Mouse (Mus musculus): ENCODE measurements around the gene BC030867. TPM values are rescaled to one million over a fixed set of nuclear protein-coding genes. Genes with fewer than 3 reads are reported as not detected.

The BC030867 gene
- polyA plus RNA-seq, 1 experiment from 2014 or later = 21.2 TPM

DNA sequence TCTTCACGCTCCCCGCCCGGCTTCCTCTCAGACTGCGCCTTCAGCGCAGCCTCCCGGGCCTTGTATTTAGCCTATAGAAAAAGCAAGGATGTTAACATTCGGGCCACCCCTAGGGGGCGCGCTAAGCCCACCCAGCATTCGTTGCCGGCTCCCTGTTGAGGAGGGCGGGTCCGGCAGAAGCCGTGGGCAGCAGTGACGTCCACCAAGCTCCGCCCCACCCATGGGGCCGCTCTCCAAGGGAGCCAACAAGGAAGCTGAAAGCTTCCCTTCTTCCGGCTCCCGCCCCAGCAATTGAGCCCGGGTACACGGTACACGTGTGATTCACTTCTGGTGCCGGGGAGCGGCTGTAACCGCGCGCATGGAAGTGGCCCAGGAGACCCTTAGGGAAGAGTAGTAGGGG is 60.3 kb downstream of the BC030867 start:
- Histone ChIP-seq H3K4me3 (ENCODE audit: low read length) (peak overlapping the region; percentile 43), H3K9ac (replicated peaks; ENCODE audit: low read length) (peak overlapping the region; percentile 55), H3K27ac (ENCODE audit: low read length) (peak overlapping the region; percentile 67), H3K4me1 (ENCODE audit: insufficient read depth, low read length) (peaks cover 25% of the 10 kb centered on the region), H3K36me3 (ENCODE audit: insufficient read depth, low read length) (peaks cover 51% of the 10 kb centered on the region), H3K27me3 (ENCODE audit: insufficient read depth, low read length) (no peaks in the 10 kb centered on the region), H3K9me3 (ENCODE audit: low read length) (no peaks in the 10 kb centered on the region), H3K4me2 (replicated peaks; ENCODE audit: low read depth, low read length) (peak overlapping the region; percentile 68)
- under 1% methylated on average over 27 of the region's 27 CpGs for whole genome bisulfite sequencing
- peak; percentile 93 for ATAC-seq (ENCODE audit: low FRiP score, low TSS enrichment)

DNA sequence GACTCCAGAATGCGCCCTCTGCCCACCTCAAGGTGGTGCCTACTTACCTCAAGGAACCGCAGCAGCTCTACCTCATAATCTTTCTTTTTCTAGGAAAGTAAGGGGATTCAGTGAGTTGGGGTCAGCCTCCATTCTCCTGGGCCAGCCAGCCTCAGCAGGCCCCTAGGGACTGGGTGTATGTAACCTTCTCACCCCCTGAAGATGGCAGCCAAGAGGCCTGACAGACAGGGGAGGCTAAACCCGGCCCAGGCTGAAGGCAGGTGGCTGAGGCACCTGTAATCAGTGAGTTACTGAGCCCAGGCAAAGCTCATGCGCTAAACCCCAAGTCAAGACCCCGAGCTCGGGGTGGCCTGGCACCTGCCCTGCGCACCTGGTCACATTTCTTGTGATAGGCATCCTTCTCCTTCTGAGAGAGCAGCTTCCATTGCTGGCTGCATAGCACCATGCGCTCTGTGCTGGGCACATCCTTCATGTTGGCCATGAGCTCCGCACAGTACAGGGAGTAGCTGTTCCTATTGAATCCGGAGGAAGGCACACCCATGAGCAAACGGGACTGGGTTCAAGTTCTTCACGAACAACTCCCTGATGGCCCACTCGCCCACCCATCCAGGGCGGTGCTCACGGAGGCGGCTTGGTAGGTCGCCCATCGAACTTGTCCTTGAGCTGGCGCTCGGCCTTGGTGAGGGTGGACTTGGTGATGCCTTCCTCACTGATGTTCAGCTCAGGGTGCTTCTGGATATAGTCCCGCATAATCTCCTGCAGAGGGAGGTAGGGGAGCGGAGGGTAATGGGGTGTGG is 61.3 kb downstream of the BC030867 start:
- Histone ChIP-seq H3K4me2 (replicated peaks; ENCODE audit: low read depth, low read length) (peak overlapping the region; percentile 68), H3K27ac (ENCODE audit: low read length) (peak overlapping the region; percentile 67; the same call in 1 of the 2 replicates), H3K36me3 (ENCODE audit: insufficient read depth, low read length) (peaks cover 60% of the 10 kb centered on the region), H3K9ac (replicated peaks; ENCODE audit: low read length) (peak overlapping the region; percentile 55; the same call in 1 of the 2 replicates), H3K27me3 (ENCODE audit: insufficient read depth, low read length) (no peaks in the 10 kb centered on the region), H3K9me3 (ENCODE audit: low read length) (no peaks in the 10 kb centered on the region), H3K4me3 (ENCODE audit: low read length) (peak overlapping the region; percentile 43), H3K4me1 (ENCODE audit: insufficient read depth, low read length) (peaks cover 25% of the 10 kb centered on the region)
- ATAC-seq (ENCODE audit: low FRiP score, low TSS enrichment) = no peak
- 87% methylated on average over 22 of the region's 22 CpGs for WGBS

- WGBS = 38% methylated on average over 38 of the region's 38 CpGs
- ATAC-seq (ENCODE audit: low FRiP score, low TSS enrichment) = no peak
- H3K27me3 ChIP-seq (ENCODE audit: insufficient read depth, low read length) = no peaks in the 10 kb centered on the region
- H3K4me1 ChIP-seq (ENCODE audit: insufficient read depth, low read length) = peaks cover 32% of the 10 kb centered on the region
- H3K36me3 ChIP-seq (ENCODE audit: insufficient read depth, low read length) = peaks cover 58% of the 10 kb centered on the region
- no peak overlapping the region for H3K27ac ChIP-seq (ENCODE audit: low read length)
- H3K4me3 ChIP-seq (ENCODE audit: low read length) = no peak overlapping the region
- H3K4me2 ChIP-seq (replicated peaks; ENCODE audit: low read depth, low read length) = 0 out of 2 replicates have a peak overlapping the region, but pooled peaks have one; percentile 6
- H3K9me3 ChIP-seq (ENCODE audit: low read length) = no peaks in the 10 kb centered on the region
- peak overlapping the region; percentile 35; the same call in 1 of the 2 replicates for H3K9ac ChIP-seq (replicated peaks; ENCODE audit: low read length)
Measured at GRCm38 (mm10) chr11:102310768-102311695, 62.4 kb downstream of the BC030867 start.

- no peaks in the 10 kb centered on the region for H3K9me3 ChIP-seq (ENCODE audit: low read length)
- no peak for ATAC-seq (ENCODE audit: low FRiP score, low TSS enrichment)
- H3K4me2 ChIP-seq (replicated peaks; ENCODE audit: low read depth, low read length) = no peak overlapping the region
- H3K4me3 ChIP-seq (ENCODE audit: low read length) = no peak overlapping the region
- no peaks in the 10 kb centered on the region for H3K27me3 ChIP-seq (ENCODE audit: insufficient read depth, low read length)
- 83% methylated on average over 4 of the region's 4 CpGs for WGBS
- H3K36me3 ChIP-seq (ENCODE audit: insufficient read depth, low read length) = peaks cover 49% of the 10 kb centered on the region
- H3K27ac ChIP-seq (ENCODE audit: low read length) = no peak overlapping the region
- no peak overlapping the region for H3K9ac ChIP-seq (replicated peaks; ENCODE audit: low read length)
- H3K4me1 ChIP-seq (ENCODE audit: insufficient read depth, low read length) = peaks cover 34% of the 10 kb centered on the region
Measured at GRCm38 (mm10) chr11:102311966-102312365, 63.3 kb downstream of the BC030867 start.

- Histone ChIP-seq H3K36me3 (ENCODE audit: insufficient read depth, low read length) (peaks cover 43% of the 10 kb centered on the region), H3K27me3 (ENCODE audit: insufficient read depth, low read length) (no peaks in the 10 kb centered on the region), H3K4me1 (ENCODE audit: insufficient read depth, low read length) (peaks cover 34% of the 10 kb centered on the region), H3K4me3 (ENCODE audit: low read length) (no peak overlapping the region), H3K4me2 (replicated peaks; ENCODE audit: low read depth, low read length) (no peak overlapping the region), H3K27ac (ENCODE audit: low read length) (no peak overlapping the region), H3K9me3 (ENCODE audit: low read length) (no peaks in the 10 kb centered on the region), H3K9ac (replicated peaks; ENCODE audit: low read length) (no peak overlapping the region)
- WGBS = 88% methylated on average over 6 of the region's 6 CpGs
- ATAC-seq (ENCODE audit: low FRiP score, low TSS enrichment) = no peak
Measured at GRCm38 (mm10) chr11:102312586-102312985, 63.9 kb downstream of the BC030867 start.

GRCm38 (mm10) chr11:102314321-102314720 is 65.6 kb downstream of the BC030867 start:
- no peak overlapping the region for H3K9ac ChIP-seq (replicated peaks; ENCODE audit: low read length)
- ATAC-seq (ENCODE audit: low FRiP score, low TSS enrichment) = no peak
- WGBS = 92% methylated on average over 12 of the region's 12 CpGs

More at GRCm38 (mm10) chr11:102314321-102314720, 65.6 kb downstream of the BC030867 start:
- H3K9me3 ChIP-seq (ENCODE audit: low read length) = no peaks in the 10 kb centered on the region
- H3K4me3 ChIP-seq (ENCODE audit: low read length) = no peak overlapping the region
- peaks cover 27% of the 10 kb centered on the region for H3K4me1 ChIP-seq (ENCODE audit: insufficient read depth, low read length)
- H3K36me3 ChIP-seq (ENCODE audit: insufficient read depth, low read length) = peaks cover 33% of the 10 kb centered on the region
- no peak overlapping the region for H3K4me2 ChIP-seq (replicated peaks; ENCODE audit: low read depth, low read length)
- no peak overlapping the region for H3K27ac ChIP-seq (ENCODE audit: low read length)
- H3K27me3 ChIP-seq (ENCODE audit: insufficient read depth, low read length) = no peaks in the 10 kb centered on the region

Small RNAs within 50 kb of the gene (microRNA-seq; reads per million reads assigned to microRNA genes)
- 1.6 reads per million, percentile 3 among the genes with 10 or more reads in this experiment for gene Mir8101

Other genes starting within 250 kb of the BC030867 start
- gene Mpp3, start 220.4 kb upstream of the BC030867 start, polyA plus RNA-seq (2015; fragmentation: Nextera tagmentation; extraction: Ambion mirVana) = 7.2 and 9.0 TPM in 2 replicates
- 1.3 and 1.8 TPM in 2 replicates for gene Cd300lg, start 207.4 kb upstream of the BC030867 start, polyA plus RNA-seq (2015; fragmentation: Nextera tagmentation; extraction: Ambion mirVana)
- gene Mpp2, start 160.4 kb upstream of the BC030867 start, polyA plus RNA-seq (2015; fragmentation: Nextera tagmentation; extraction: Ambion mirVana) = 14.4 and 16.4 TPM in 2 replicates
- not detected in 2 replicates for gene Ppy, start 147.6 kb upstream of the BC030867 start, polyA plus RNA-seq (2015; fragmentation: Nextera tagmentation; extraction: Ambion mirVana)
- gene Pyy, start 141.1 kb upstream of the BC030867 start, polyA plus RNA-seq (2015; fragmentation: Nextera tagmentation; extraction: Ambion mirVana) = not detected in 2 replicates
- 0.10 and 0.17 TPM in 2 replicates for gene Nags, start 103.4 kb upstream of the BC030867 start, polyA plus RNA-seq (2015; fragmentation: Nextera tagmentation; extraction: Ambion mirVana)
- 42.7 and 43.1 TPM in 2 replicates for gene Tmem101, start 92.5 kb upstream of the BC030867 start, polyA plus RNA-seq (2015; fragmentation: Nextera tagmentation; extraction: Ambion mirVana)
- gene Lsm12, start 63.6 kb upstream of the BC030867 start, polyA plus RNA-seq (2015; fragmentation: Nextera tagmentation; extraction: Ambion mirVana) = 90.2 and 108 TPM in 2 replicates
- gene G6pc3, start 59.3 kb upstream of the BC030867 start, polyA plus RNA-seq (2015; fragmentation: Nextera tagmentation; extraction: Ambion mirVana) = 46.0 and 49.9 TPM in 2 replicates
- 51.5 and 59.8 TPM in 2 replicates for gene Hdac5, start 18.7 kb upstream of the BC030867 start, polyA plus RNA-seq (2015; fragmentation: Nextera tagmentation; extraction: Ambion mirVana)
- not detected in 2 replicates for gene Asb16, start 19.9 kb downstream of the BC030867 start, polyA plus RNA-seq (2015; fragmentation: Nextera tagmentation; extraction: Ambion mirVana)
- 64.4 and 66.7 TPM in 2 replicates for gene Tmub2, start 36.0 kb downstream of the BC030867 start, polyA plus RNA-seq (2015; fragmentation: Nextera tagmentation; extraction: Ambion mirVana)
- gene Atxn7l3, start 47.7 kb downstream of the BC030867 start, polyA plus RNA-seq (2015; fragmentation: Nextera tagmentation; extraction: Ambion mirVana) = 12.4 and 13.3 TPM in 2 replicates
- 94.7 and 97.3 TPM in 2 replicates for gene Ubtf, start 70.9 kb downstream of the BC030867 start, polyA plus RNA-seq (2015; fragmentation: Nextera tagmentation; extraction: Ambion mirVana)
- 9.0 and 9.6 TPM in 2 replicates for gene Slc4a1, start 117.3 kb downstream of the BC030867 start, polyA plus RNA-seq (2015; fragmentation: Nextera tagmentation; extraction: Ambion mirVana)
- gene Rundc3a, start 144.5 kb downstream of the BC030867 start, polyA plus RNA-seq (2015; fragmentation: Nextera tagmentation; extraction: Ambion mirVana) = 3.3 and 3.9 TPM in 2 replicates
- 337 and 360 TPM in 2 replicates for gene Slc25a39, start 159.1 kb downstream of the BC030867 start, polyA plus RNA-seq (2015; fragmentation: Nextera tagmentation; extraction: Ambion mirVana)
- gene Grn, start 181.4 kb downstream of the BC030867 start, polyA plus RNA-seq (2015; fragmentation: Nextera tagmentation; extraction: Ambion mirVana) = 208 and 213 TPM in 2 replicates
- gene Fam171a2, start 198.8 kb downstream of the BC030867 start, polyA plus RNA-seq (2015; fragmentation: Nextera tagmentation; extraction: Ambion mirVana) = 5.3 and 5.8 TPM in 2 replicates
- 10.2 and 10.8 TPM in 2 replicates for gene Itga2b, start 221.2 kb downstream of the BC030867 start, polyA plus RNA-seq (2015; fragmentation: Nextera tagmentation; extraction: Ambion mirVana)

Measured in kidney, embryonic 16.5 days (tissue).